Mouse (Mus musculus): ENCODE measurements around the gene Chn2. TPM values are rescaled to one million over a fixed set of nuclear protein-coding genes. Genes with fewer than 3 reads are reported as not detected.

Gene Chn2
- polyA plus RNA-seq, 1 experiment from 2014 or later = 5.5 TPM

DNA sequence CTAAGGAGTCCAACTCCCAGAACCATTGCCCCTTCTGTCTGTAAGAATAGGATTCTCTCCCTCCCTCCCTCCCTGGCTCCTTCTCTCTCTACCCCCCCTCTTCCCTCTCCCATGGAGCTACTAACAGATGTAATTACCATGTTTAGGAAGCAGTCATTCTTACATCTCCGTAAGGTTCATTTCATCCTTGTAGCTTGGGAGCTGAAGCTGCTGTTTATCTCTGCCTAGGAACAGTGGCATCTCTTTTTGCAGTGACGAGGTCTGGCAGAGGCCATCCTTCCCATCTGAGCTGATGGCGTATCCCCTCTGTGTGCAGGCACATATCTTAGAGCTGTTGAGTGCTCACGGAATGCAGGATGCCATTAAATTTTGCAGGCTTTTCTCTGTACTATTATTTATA, 35.1 kb downstream of the Chn2 start:
- H3K4me3 ChIP-seq (ENCODE audit: low read depth, low read length) = no peak overlapping the region
- no peak for ATAC-seq (replicated peaks; ENCODE audit: low FRiP score)
- H3K27me3 ChIP-seq (replicated peaks; ENCODE audit: control insufficient read depth, insufficient read depth, low read length) = no peaks in the 10 kb centered on the region
- H3K9me3 ChIP-seq (ENCODE audit: control insufficient read depth, low read length) = no peaks in the 10 kb centered on the region
- no peak overlapping the region for H3K9ac ChIP-seq (ENCODE audit: low read depth, low read length)
- peaks cover 8% of the 10 kb centered on the region for H3K4me1 ChIP-seq (replicated peaks; ENCODE audit: control insufficient read depth, insufficient read depth, low read length)
- DNase-seq (ENCODE audit: low spot score) = no peak
- no peaks in the 10 kb centered on the region for H3K36me3 ChIP-seq (ENCODE audit: control insufficient read depth, insufficient read depth, low read length)
- 68% methylated on average over 4 of the region's 4 CpGs for WGBS
- no peak overlapping the region for H3K27ac ChIP-seq (ENCODE audit: low read depth, low read length)
- no peak overlapping the region for H3K4me2 ChIP-seq

DNA sequence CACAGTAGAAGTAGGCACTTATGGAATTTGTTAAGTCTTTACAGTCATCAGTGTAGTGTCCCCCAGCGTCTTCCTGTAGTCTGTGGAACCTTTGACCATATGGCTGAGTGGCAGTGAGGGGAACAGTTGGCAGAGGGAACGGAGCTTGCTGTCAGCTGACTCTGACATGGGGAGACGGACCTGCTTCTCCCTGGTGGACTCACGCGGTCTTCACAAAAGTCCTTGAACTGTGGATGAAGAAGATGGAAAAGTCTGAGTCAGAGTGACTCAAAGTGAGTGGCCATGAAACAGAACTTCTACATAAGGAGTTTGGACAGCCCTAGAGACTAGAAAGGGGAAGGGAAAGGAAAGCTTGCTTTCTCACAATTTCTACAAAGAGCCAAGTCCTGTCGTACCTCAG, 36.1 kb downstream of the Chn2 start:
- Histone ChIP-seq H3K4me2 (no peak overlapping the region), H3K36me3 (ENCODE audit: control insufficient read depth, insufficient read depth, low read length) (no peaks in the 10 kb centered on the region), H3K9me3 (ENCODE audit: control insufficient read depth, low read length) (no peaks in the 10 kb centered on the region), H3K4me3 (ENCODE audit: low read depth, low read length) (no peak overlapping the region), H3K4me1 (replicated peaks; ENCODE audit: control insufficient read depth, insufficient read depth, low read length) (peaks cover 8% of the 10 kb centered on the region), H3K27ac (ENCODE audit: low read depth, low read length) (no peak overlapping the region), H3K9ac (ENCODE audit: low read depth, low read length) (no peak overlapping the region), H3K27me3 (replicated peaks; ENCODE audit: control insufficient read depth, insufficient read depth, low read length) (no peaks in the 10 kb centered on the region)
- DNase-seq (ENCODE audit: low spot score) (no peak), ATAC-seq (replicated peaks; ENCODE audit: low FRiP score) (no peak)
- 81% methylated on average over 6 of the region's 6 CpGs for WGBS

DNA sequence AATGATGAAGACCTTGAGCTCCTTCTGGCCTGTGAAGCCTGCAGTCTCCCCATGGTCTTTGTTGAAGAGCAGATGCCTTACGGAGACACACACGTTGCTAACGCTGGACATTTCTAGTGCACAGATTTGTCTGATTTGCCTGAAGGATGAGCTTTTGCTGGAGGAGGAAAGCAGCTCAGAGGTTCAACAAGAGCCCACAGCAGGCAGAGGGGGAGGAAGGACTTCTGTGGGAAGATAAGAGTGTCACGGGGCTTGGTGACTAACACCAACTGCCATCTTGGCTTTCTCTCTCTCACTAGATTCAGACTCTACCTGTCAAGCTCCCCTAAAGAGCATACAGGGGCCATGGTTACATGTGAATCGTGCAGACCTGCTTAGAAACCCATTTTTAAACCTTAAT, 37.3 kb downstream of the Chn2 start:
- Histone ChIP-seq H3K9me3 (ENCODE audit: control insufficient read depth, low read length) (no peaks in the 10 kb centered on the region), H3K36me3 (ENCODE audit: control insufficient read depth, insufficient read depth, low read length) (no peaks in the 10 kb centered on the region), H3K4me2 (no peak overlapping the region), H3K9ac (ENCODE audit: low read depth, low read length) (no peak overlapping the region), H3K27ac (ENCODE audit: low read depth, low read length) (no peak overlapping the region), H3K27me3 (replicated peaks; ENCODE audit: control insufficient read depth, insufficient read depth, low read length) (no peaks in the 10 kb centered on the region), H3K4me1 (replicated peaks; ENCODE audit: control insufficient read depth, insufficient read depth, low read length) (peaks cover 6% of the 10 kb centered on the region), H3K4me3 (ENCODE audit: low read depth, low read length) (no peak overlapping the region)
- no peak for ATAC-seq (replicated peaks; ENCODE audit: low FRiP score)
- WGBS = 63% methylated on average over 5 of the region's 5 CpGs
- DNase-seq (ENCODE audit: low spot score) = no peak

DNA sequence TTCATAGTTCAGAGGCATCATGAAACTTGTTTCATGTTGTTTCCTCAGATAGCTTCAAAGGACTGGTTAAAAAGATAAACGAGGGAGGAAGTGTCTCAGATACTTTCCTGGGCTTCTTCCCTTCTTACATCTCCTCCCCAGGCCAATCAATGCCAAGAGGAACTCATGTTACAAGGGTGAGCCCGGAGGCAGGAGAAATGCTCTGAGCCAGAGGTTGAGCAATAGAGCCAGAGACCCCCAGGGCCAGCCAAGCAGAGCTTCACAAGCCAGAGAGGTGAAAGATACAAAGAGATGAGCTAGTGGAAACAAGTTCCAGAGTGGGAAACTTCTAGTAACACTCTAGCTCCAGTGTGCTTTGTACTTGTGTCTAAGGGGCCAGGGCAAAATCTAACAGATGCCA, 38.9 kb downstream of the Chn2 start:
- no peak for ATAC-seq (replicated peaks; ENCODE audit: low FRiP score)
- Histone ChIP-seq H3K9me3 (ENCODE audit: control insufficient read depth, low read length) (no peaks in the 10 kb centered on the region), H3K4me1 (replicated peaks; ENCODE audit: control insufficient read depth, insufficient read depth, low read length) (peaks cover 6% of the 10 kb centered on the region), H3K27ac (ENCODE audit: low read depth, low read length) (no peak overlapping the region), H3K9ac (ENCODE audit: low read depth, low read length) (no peak overlapping the region), H3K36me3 (ENCODE audit: control insufficient read depth, insufficient read depth, low read length) (no peaks in the 10 kb centered on the region), H3K4me3 (ENCODE audit: low read depth, low read length) (no peak overlapping the region), H3K27me3 (replicated peaks; ENCODE audit: control insufficient read depth, insufficient read depth, low read length) (no peaks in the 10 kb centered on the region), H3K4me2 (no peak overlapping the region)
- WGBS = 17% methylated on average over 2 of the region's 2 CpGs
- no peak for DNase-seq (ENCODE audit: low spot score)

DNA sequence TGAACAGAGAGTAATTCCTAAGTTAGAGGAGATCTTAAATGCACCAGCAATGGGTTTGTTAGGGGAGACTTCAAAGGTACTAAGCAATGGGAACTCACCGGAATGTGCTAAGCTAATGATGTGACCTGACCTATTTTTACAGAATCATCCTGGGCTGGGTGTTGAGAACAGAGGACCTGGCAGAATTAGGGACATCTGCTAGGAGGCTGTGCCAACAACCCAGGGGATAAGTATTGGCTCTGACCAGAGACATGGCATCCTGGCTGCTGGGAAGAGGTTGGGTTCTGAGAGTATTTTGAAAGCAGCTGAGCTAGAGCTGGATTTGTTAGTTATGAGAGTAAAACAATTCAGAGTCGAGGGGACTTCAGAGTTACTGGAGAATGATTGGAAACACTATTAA, 40.5 kb downstream of the Chn2 start:
- no peak for DNase-seq (ENCODE audit: low spot score)
- no peak overlapping the region for H3K9ac ChIP-seq (ENCODE audit: low read depth, low read length)
- 0 out of 2 replicates have a peak, but pooled peaks cover 3% of the 10 kb centered on the region for H3K4me1 ChIP-seq (replicated peaks; ENCODE audit: control insufficient read depth, insufficient read depth, low read length)
- 82% methylated on average over 2 of the region's 2 CpGs for WGBS
- no peak overlapping the region for H3K4me3 ChIP-seq (ENCODE audit: low read depth, low read length)
- no peak for ATAC-seq (replicated peaks; ENCODE audit: low FRiP score)
- no peaks in the 10 kb centered on the region for H3K36me3 ChIP-seq (ENCODE audit: control insufficient read depth, insufficient read depth, low read length)
- no peak overlapping the region for H3K27ac ChIP-seq (ENCODE audit: low read depth, low read length)
- no peaks in the 10 kb centered on the region for H3K27me3 ChIP-seq (replicated peaks; ENCODE audit: control insufficient read depth, insufficient read depth, low read length)
- no peak overlapping the region for H3K4me2 ChIP-seq
- H3K9me3 ChIP-seq (ENCODE audit: control insufficient read depth, low read length) = no peaks in the 10 kb centered on the region

DNA sequence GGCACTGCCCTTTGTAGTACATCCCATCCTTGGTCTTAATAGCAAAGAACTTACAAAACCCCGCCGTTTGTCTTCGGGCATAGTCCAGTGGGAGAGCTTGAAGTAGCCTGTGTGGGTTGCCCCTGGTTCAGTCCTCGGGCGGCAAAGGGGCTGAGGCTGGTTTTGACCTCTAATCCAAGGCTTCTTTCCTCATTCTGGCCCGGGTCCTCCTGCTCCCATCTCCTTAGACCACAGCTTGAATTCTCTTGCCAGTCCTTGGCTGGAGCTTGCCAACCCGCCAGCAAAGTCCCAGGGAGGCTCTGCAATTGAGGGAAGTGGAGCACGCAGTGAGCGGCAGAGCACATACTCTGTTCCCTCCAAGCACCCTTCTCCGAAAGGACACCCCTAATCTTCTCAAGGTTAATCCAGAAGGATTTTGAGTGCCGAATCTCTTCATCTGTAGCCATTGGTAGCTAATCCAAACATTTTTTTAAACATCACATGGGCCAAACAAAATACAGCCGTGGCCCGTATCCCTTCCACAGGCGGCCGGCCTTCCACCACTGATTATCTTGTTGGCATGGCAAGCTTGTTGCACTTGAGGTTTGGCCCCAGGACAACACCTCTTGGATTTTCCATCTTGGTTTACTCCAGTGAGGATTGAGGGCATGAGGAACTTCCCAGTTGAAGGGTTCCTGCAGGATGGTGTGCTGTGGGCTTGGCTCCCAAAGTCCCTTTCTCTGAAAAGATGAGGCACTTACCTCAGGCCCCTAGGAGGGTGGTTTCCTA, 41.3 kb downstream of the Chn2 start:
- no peak overlapping the region for H3K27ac ChIP-seq (ENCODE audit: low read depth, low read length)
- ATAC-seq (replicated peaks; ENCODE audit: low FRiP score) (no peak), DNase-seq (ENCODE audit: low spot score) (no peak)
- no peak overlapping the region for H3K9ac ChIP-seq (ENCODE audit: low read depth, low read length)
- no peaks in the 10 kb centered on the region for H3K36me3 ChIP-seq (ENCODE audit: control insufficient read depth, insufficient read depth, low read length)
- H3K4me1 ChIP-seq (replicated peaks; ENCODE audit: control insufficient read depth, insufficient read depth, low read length) = 0 out of 2 replicates have a peak, but pooled peaks cover 3% of the 10 kb centered on the region
- no peak overlapping the region for H3K4me2 ChIP-seq
- H3K27me3 ChIP-seq (replicated peaks; ENCODE audit: control insufficient read depth, insufficient read depth, low read length) = no peaks in the 10 kb centered on the region
- H3K4me3 ChIP-seq (ENCODE audit: low read depth, low read length) = no peak overlapping the region
- 93% methylated on average over 15 of the region's 15 CpGs for WGBS
- H3K9me3 ChIP-seq (ENCODE audit: control insufficient read depth, low read length) = no peaks in the 10 kb centered on the region

DNA sequence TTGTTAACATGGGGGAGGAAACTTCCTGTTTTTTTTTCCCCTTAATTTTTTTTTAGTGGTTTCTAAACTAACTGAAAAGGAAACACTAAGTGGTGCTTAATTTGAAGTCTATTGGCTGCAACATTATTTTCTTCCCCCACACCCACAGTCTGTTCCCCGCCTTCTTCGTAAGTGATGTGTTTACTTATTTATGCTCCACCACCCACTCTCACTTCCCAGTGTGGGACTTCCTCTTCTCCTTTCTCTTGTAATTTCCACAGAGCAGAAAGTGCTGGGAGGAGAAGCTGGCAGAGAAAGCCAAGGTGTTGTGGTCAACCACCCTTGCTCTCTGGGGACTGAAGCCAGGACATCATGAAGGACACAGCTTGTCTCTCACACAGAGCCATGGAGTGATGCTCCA, 43.2 kb downstream of the Chn2 start:
- no peaks in the 10 kb centered on the region for H3K9me3 ChIP-seq (ENCODE audit: control insufficient read depth, low read length)
- H3K9ac ChIP-seq (ENCODE audit: low read depth, low read length) = no peak overlapping the region
- no peak overlapping the region for H3K4me3 ChIP-seq (ENCODE audit: low read depth, low read length)
- no peak overlapping the region for H3K4me2 ChIP-seq
- WGBS = 63% methylated on average over 2 of the region's 2 CpGs
- 0 out of 2 replicates have a peak, but pooled peaks cover 3% of the 10 kb centered on the region for H3K4me1 ChIP-seq (replicated peaks; ENCODE audit: control insufficient read depth, insufficient read depth, low read length)
- no peaks in the 10 kb centered on the region for H3K36me3 ChIP-seq (ENCODE audit: control insufficient read depth, insufficient read depth, low read length)
- no peaks in the 10 kb centered on the region for H3K27me3 ChIP-seq (replicated peaks; ENCODE audit: control insufficient read depth, insufficient read depth, low read length)
- no peak overlapping the region for H3K27ac ChIP-seq (ENCODE audit: low read depth, low read length)
- DNase-seq (ENCODE audit: low spot score) = no peak
- ATAC-seq (replicated peaks; ENCODE audit: low FRiP score) = no peak

DNA sequence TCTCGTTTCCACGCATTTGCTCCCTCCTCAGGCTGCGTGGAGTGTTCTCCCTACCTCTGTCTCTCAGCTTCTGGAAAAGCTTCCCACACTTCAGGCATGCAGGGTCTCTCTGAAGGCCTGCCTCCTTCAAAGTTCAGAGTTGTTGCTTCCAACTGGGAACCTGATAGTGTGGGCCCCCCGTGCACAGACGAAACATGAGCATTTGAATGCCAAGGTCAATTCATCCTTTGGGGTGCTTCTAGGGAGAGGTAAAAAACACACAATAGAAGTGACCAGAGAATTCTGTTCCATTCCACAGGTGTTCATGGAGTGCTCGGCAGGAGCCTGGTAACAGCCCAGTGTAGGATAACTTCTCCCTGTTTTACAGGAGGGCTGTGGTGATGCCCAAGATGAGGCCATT, 44.7 kb downstream of the Chn2 start:
- WGBS = 82% methylated on average over 6 of the region's 6 CpGs
- no peaks in the 10 kb centered on the region for H3K4me1 ChIP-seq (replicated peaks; ENCODE audit: control insufficient read depth, insufficient read depth, low read length)
- H3K36me3 ChIP-seq (ENCODE audit: control insufficient read depth, insufficient read depth, low read length) = no peaks in the 10 kb centered on the region
- no peak overlapping the region for H3K4me3 ChIP-seq (ENCODE audit: low read depth, low read length)
- no peaks in the 10 kb centered on the region for H3K9me3 ChIP-seq (ENCODE audit: control insufficient read depth, low read length)
- no peak for ATAC-seq (replicated peaks; ENCODE audit: low FRiP score)
- DNase-seq (ENCODE audit: low spot score) = no peak
- H3K4me2 ChIP-seq = no peak overlapping the region
- H3K27me3 ChIP-seq (replicated peaks; ENCODE audit: control insufficient read depth, insufficient read depth, low read length) = no peaks in the 10 kb centered on the region
- no peak overlapping the region for H3K27ac ChIP-seq (ENCODE audit: low read depth, low read length)
- no peak overlapping the region for H3K9ac ChIP-seq (ENCODE audit: low read depth, low read length)

DNA sequence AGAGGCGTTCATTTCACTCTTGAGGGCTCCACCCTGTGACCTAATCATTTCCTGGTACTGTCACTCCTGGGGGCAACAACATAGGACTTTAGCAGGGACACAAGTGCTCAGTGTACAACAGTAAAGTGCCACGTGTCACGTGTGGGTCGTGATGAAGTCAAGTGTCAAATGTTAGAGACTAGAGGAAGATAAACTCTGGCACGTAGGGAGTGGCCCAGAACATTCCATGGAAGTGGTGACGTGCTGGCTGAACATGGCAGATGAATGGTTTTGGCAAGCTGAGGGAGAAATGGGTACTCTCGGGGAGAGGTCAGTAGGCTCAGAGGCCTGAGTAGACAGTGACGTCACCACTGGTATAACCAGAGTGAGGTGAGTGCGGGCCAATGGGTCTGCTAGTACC, 45.7 kb downstream of the Chn2 start:
- H3K4me2 ChIP-seq = no peak overlapping the region
- no peaks in the 10 kb centered on the region for H3K27me3 ChIP-seq (replicated peaks; ENCODE audit: control insufficient read depth, insufficient read depth, low read length)
- no peak overlapping the region for H3K27ac ChIP-seq (ENCODE audit: low read depth, low read length)
- H3K9ac ChIP-seq (ENCODE audit: low read depth, low read length) = no peak overlapping the region
- no peak for DNase-seq (ENCODE audit: low spot score)
- no peak for ATAC-seq (replicated peaks; ENCODE audit: low FRiP score)
- no peak overlapping the region for H3K4me3 ChIP-seq (ENCODE audit: low read depth, low read length)
- H3K9me3 ChIP-seq (ENCODE audit: control insufficient read depth, low read length) = no peaks in the 10 kb centered on the region
- WGBS = 76% methylated on average over 9 of the region's 9 CpGs
- H3K4me1 ChIP-seq (replicated peaks; ENCODE audit: control insufficient read depth, insufficient read depth, low read length) = no peaks in the 10 kb centered on the region
- H3K36me3 ChIP-seq (ENCODE audit: control insufficient read depth, insufficient read depth, low read length) = no peaks in the 10 kb centered on the region

Data from liver, embryonic 11.5 days (tissue).